Mouse (Mus musculus) cortical plate, adult 2 months (tissue): ENCODE data around the gene 1700088E04Rik. TPM values are rescaled to one million over a fixed set of nuclear protein-coding genes. Genes with fewer than 3 reads are reported as not detected.

Source experiments
- H3K27ac ChIP-seq: fragments of 200-500 bp; 2 replicates; pipeline ENCODE4 v1.5.1; 2012; ENCODE audit warnings: low read length, control low read depth, inconsistent platforms; ENCODE audit not compliant: insufficient read depth
- H3K4me1 ChIP-seq: fragments of 200-500 bp; 2 replicates; pipeline ENCODE4 v1.6.1; 2011; ENCODE audit warnings: low read length; ENCODE audit not compliant: control insufficient read depth, insufficient read depth
- H3K4me3 ChIP-seq: fragments of 200-500 bp; 2 replicates; pipeline ENCODE4 v1.5.1; 2011; ENCODE audit warnings: mild to moderate bottlenecking, low read length, control low read depth; ENCODE audit not compliant: insufficient read depth
- CTCF ChIP-seq: fragments of 200-500 bp; IDR thresholded peaks from 2 replicates; pipeline ENCODE4 v1.5.1; 2011; ENCODE audit warnings: mild to moderate bottlenecking, control low read depth, low read length; ENCODE audit not compliant: insufficient read depth; ENCODE audit errors: extremely low read depth
- POLR2A ChIP-seq: fragments of 200-500 bp; IDR thresholded peaks from 2 replicates; pipeline ENCODE4 v1.6.1; 2011; ENCODE audit warnings: mild to moderate bottlenecking, low read length, control low read depth; ENCODE audit not compliant: insufficient read depth; ENCODE audit errors: extremely low read depth
- polyA plus RNA-seq: library from polyadenylated mRNA; depleted of rRNA; stranded (reverse); fragments of >200 nt; gene quantifications from 2 replicates; pipeline ENCODE4 v1.2.3, GENCODE M21; 2012

1700088E04Rik gene
- polyA plus RNA-seq, 1 experiment: 16.5 TPM

DNA sequence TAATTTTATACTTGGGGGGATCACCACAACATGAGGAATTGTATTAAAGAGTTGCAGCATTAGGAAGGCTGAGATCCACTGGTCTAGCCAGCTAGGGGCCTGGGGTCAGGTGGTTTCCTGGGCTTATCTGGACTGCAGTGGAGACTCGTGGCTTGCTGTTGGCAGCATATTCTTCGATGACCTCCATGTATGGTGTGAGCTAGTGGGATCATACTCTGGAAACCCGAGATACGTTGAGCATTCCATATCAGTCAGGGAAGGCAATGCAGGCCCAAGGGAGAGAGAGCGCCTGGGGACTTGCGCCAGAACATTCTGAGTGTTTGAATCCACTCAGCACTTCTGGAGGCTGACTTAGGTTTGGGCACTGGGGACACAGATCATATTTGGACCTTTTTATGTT lies 17.3 kb downstream of the 1700088E04Rik start:
- TF ChIP-seq POLR2A (no peak), CTCF (no peak)
- Histone ChIP-seq H3K27ac (no peak overlapping the region), H3K4me1 (no peaks in the 10 kb centered on the region), H3K4me3 (no peak overlapping the region)

DNA sequence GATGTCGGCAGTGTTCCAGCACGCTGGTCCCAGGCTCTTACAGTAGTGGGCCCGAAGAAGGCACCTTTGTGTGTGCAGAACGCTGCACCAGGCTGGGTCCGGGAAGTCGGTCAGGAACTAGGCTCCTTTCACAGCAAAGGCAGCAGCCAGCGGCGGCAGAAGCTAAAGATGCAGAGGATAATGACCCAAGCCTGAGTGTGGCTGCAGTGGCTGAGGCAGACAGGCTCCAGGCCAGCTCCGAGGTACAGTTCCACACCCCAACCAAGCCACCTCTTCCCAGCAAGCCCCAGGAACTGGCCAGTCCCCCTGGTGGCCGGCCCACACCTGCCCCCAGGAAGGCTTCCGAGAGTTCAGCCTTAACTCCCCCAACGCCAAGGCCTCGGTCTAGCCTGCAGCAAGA lies 18.5 kb downstream of the 1700088E04Rik start:
- Histone ChIP-seq H3K27ac (no peak overlapping the region), H3K4me1 (no peaks in the 10 kb centered on the region), H3K4me3 (no peak overlapping the region)
- TF ChIP-seq CTCF (no peak), POLR2A (no peak)

DNA sequence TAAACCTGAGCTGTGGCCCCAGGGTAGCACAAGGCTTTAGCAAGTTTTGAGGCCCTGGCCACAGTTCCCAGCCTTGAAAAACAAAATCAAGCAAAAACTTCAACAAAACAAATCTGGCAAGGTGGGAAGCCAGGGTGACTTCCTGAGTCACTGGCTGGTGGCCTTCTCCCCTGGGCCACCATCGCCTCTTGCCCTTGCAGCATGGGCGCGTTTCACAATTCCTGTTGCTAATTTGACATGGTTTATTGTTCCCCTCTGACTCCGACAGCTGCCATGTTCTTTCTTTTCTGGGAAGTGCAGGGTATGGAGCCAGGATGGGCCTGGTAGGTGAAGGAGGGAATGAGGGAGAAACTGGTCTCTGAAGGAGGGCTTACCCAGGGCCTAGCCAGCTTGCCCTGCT lies 18.9 kb downstream of the 1700088E04Rik start:
- Histone ChIP-seq H3K4me1 (no peaks in the 10 kb centered on the region), H3K27ac (no peak overlapping the region), H3K4me3 (no peak overlapping the region)
- TF ChIP-seq POLR2A (no peak), CTCF (no peak)

DNA sequence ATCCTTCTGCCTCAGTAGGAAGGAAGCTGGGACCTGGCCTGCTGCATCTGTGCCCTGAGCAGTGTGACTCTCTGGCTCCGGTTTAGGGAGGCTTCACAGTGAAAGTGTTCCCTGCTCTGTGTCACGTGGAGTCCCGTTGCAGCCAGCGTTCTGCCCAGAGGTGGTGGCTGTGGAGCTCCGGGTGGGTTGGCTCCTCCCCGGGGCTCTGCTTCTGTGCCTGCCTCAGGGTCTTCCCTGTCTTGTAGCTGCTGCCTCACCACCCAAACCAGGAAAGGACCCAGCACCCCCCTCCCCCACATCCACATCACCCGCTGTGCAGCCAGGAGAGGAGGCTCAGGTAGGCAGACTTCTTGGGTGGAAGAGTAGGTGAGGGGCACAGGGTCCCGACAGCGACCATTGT lies 21.6 kb downstream of the 1700088E04Rik start:
- H3K4me1 ChIP-seq: no peaks in the 10 kb centered on the region
- no peak overlapping the region for H3K27ac ChIP-seq
- no peak overlapping the region for H3K4me3 ChIP-seq
- TF ChIP-seq CTCF (no peak), POLR2A (no peak)

DNA sequence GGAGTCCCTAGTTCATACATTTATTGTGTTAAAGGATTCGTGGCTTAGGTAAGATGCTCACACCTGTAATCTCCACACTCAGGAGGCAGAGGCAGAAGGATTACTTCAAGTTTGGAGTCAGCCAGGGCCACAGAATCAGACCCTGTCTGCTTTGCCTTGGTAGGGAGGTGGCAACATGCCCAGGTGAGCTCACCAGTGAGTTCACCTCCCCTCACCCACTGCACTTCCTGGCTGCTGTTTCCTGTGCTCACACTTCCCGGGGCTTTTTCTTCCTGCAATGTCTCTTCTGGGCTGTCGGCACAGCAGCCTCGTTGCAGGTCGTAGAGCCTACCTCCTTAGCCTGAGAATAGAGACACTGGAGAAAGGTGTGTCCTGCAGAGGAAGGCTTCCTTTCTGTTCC lies 25.8 kb downstream of the 1700088E04Rik start:
- Histone ChIP-seq H3K27ac (no peak overlapping the region), H3K4me1 (no peaks in the 10 kb centered on the region), H3K4me3 (no peak overlapping the region)
- no peak for TF ChIP-seq POLR2A
- no peak for TF ChIP-seq CTCF

DNA sequence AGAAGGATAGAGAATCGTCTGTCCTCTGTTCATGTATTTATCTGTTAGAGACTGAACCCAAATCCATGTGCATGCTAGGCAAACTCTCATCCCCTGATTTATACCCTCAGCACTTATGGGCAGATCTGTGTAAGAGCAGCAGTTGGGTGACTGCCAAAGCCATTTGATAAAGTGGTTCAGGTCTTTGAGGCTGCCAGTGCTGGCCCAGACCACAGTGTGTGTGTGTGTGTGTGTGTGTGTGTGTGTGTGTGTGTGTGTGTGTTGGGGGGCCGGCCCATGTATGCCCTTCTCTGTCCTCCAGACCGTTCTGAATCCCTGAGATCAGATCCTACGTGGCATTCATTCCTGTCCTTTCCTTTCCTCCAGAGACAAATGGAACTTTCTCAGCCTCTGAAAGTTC lies 29.3 kb downstream of the 1700088E04Rik start:
- H3K4me1 ChIP-seq: no peaks in the 10 kb centered on the region
- H3K27ac ChIP-seq: no peak overlapping the region
- TF ChIP-seq POLR2A (no peak), CTCF (no peak)
- no peak overlapping the region for H3K4me3 ChIP-seq

DNA sequence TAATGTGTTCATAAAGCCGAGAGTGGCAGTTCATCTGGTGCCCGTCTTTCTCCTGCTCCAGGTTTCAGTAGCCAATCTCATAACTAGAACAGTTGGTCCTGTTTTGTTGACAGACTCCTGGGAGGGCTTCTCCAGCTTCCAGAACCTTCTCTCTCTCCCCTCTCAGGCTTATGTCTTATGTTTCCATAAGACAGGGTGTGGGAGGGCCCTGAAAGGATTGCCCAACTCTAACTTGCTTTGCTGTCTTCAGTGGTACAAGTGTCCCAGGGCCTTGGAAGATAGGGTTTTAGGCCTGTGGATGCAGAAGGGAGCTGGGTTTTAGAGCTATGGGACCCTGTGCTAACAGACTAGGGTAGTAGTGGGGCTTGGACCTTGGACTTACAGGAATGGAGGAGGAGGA lies 30.5 kb downstream of the 1700088E04Rik start:
- no peak for TF ChIP-seq POLR2A
- no peak for TF ChIP-seq CTCF
- Histone ChIP-seq H3K4me3 (peak overlapping the region; percentile 81; the same call in 1 of the 2 replicates), H3K4me1 (no peaks in the 10 kb centered on the region), H3K27ac (no peak overlapping the region)

DNA sequence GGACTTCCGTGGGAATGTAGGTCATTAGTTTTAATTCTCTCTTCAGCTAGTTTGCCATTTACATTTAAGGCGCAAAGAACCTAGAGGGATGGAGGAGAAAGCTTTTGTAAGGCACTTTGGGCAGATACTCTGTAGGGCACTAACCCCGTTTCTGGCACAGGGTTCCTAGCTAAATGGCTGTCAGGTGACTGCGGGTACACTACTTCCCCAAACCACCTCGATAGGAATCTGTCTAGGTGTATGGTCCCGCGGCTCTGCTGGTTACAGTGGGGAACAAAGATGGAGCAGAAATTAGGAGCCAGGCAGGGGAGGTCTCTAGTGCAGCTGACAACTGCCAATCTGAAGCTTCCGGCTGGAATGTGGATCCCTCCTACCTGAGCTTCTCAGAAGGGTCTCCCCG lies 31.0 kb downstream of the 1700088E04Rik start:
- peak overlapping the region; percentile 81 for H3K4me3 ChIP-seq
- H3K4me1 ChIP-seq: no peaks in the 10 kb centered on the region
- TF ChIP-seq POLR2A (no peak), CTCF (no peak)
- H3K27ac ChIP-seq: no peak overlapping the region

DNA sequence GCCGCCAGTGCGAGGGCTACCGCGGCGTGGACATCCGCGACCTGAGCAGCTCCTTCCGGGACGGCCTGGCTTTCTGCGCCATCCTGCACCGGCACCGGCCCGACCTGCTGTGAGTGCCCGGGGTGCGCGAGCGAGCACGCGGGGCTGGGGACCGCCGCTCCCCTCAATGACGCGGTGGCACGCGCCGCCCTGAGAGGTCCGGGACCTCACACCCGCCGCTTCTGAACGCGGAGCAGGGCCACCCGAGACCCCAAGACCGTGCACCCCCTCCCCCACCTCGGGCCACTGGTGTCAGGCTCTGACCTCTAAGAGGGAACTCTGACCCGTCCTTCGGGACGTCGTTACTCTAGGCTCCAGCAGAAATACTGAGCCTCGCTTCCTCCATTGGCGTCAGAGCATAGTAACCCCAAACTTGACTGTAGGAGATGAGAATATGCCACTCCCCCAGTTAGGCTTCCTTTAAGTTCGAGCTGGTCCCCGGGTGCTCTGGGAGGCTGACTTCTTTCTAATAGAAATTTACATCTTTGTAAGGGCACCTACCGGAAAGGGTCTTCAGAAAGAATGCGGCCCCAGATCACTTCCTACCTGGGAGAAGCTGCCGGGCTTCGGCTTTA lies 31.6 kb downstream of the 1700088E04Rik start:
- Histone ChIP-seq H3K4me3 (peak overlapping the region; percentile 81), H3K27ac (peak overlapping the region; percentile 97), H3K4me1 (no peaks in the 10 kb centered on the region)
- TF ChIP-seq POLR2A (0 out of 2 replicates have a peak, but pooled peaks have one; percentile 6), CTCF (no peak)
